Mouse (Mus musculus): ENCODE measurements at regions not wholly inside any gene's neighbourhood (a gene's known extent, or its start where the extent isn't known, plus 50 kb on each side); places are given as distances from the start of the nearest gene placed in this dataset.

- no peaks in the 10 kb centered on the region for H3K9me3 ChIP-seq (ENCODE audit: low read length)
- H3K4me3 ChIP-seq (ENCODE audit: low read depth, low read length): no peak overlapping the region
- no peaks in the 10 kb centered on the region for H3K36me3 ChIP-seq (replicated peaks; ENCODE audit: insufficient read depth, low read length)
- TF ChIP-seq EP300 (IDR thresholded peaks at IDR 0.05; ENCODE audit: low read depth) (no peak), CTCF (IDR thresholded peaks at IDR 0.05; ENCODE audit: low read depth) (no peak)
- DNase-seq (no peak), ATAC-seq (no peak)
- WGBS (ENCODE audit: insufficient replicate concordance): 85% methylated on average over 7 of the region's 7 CpGs
- H3K27ac ChIP-seq (ENCODE audit: low read depth): no peak overlapping the region
- no peak overlapping the region for H3K9ac ChIP-seq (replicated peaks)
- H3K4me2 ChIP-seq (ENCODE audit: low read depth, low read length): no peak overlapping the region
- H3K27me3 ChIP-seq (ENCODE audit: insufficient read depth, low read length): no peaks in the 10 kb centered on the region
- no peaks in the 10 kb centered on the region for H3K4me1 ChIP-seq (ENCODE audit: insufficient read depth)
These were observed 169.4 kb upstream of the Tnfaip3 start for GRCm38 (mm10) chr10:19184886-19185285.

DNA sequence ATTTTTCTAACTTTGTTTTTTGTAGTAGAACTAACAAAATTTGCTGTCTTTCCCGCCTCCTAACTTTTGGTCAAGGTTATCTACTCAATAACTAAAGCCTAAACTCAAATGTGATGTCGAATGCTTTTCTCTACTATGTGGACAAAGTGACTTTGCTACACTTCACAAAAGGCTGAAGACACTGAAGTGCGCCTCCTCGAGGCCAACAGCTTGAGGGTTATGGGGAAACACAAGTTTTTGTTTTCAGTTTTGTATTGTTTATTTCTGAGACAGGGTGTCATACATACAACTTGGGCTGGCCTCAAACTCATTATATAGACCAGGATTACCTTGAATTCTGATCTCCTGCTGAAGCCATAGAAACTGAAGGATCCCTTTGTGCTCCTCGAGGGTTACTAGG lies 162.4 kb upstream of the Tnfaip3 start:
- Histone ChIP-seq H3K4me1 (ENCODE audit: insufficient read depth) (no peaks in the 10 kb centered on the region), H3K36me3 (replicated peaks; ENCODE audit: insufficient read depth, low read length) (no peaks in the 10 kb centered on the region), H3K9me3 (ENCODE audit: low read length) (peaks cover 3% of the 10 kb centered on the region; the same call in 1 of the 2 replicates), H3K9ac (replicated peaks) (no peak overlapping the region), H3K4me3 (ENCODE audit: low read depth, low read length) (no peak overlapping the region), H3K4me2 (ENCODE audit: low read depth, low read length) (no peak overlapping the region), H3K27me3 (ENCODE audit: insufficient read depth, low read length) (no peaks in the 10 kb centered on the region), H3K27ac (ENCODE audit: low read depth) (no peak overlapping the region)
- DNase-seq: no peak
- no peak for ATAC-seq
- TF ChIP-seq EP300 (IDR thresholded peaks at IDR 0.05; ENCODE audit: low read depth): no peak
- no peak for TF ChIP-seq CTCF (IDR thresholded peaks at IDR 0.05; ENCODE audit: low read depth)
- 73% methylated on average over 5 of the region's 5 CpGs for WGBS (ENCODE audit: insufficient replicate concordance)

GRCm38 (mm10) chr10:19177414-19177813 lies 162.0 kb upstream of the Tnfaip3 start:
- H3K9me3 ChIP-seq (ENCODE audit: low read length): peaks cover 3% of the 10 kb centered on the region; the same call in 1 of the 2 replicates
- no peak overlapping the region for H3K9ac ChIP-seq (replicated peaks)
- H3K4me1 ChIP-seq (ENCODE audit: insufficient read depth): no peaks in the 10 kb centered on the region
- H3K36me3 ChIP-seq (replicated peaks; ENCODE audit: insufficient read depth, low read length): no peaks in the 10 kb centered on the region
- no peak for ATAC-seq
- no peak for DNase-seq
- no peak overlapping the region for H3K4me3 ChIP-seq (ENCODE audit: low read depth, low read length)
- H3K27ac ChIP-seq (ENCODE audit: low read depth): no peak overlapping the region
- H3K27me3 ChIP-seq (ENCODE audit: insufficient read depth, low read length): no peaks in the 10 kb centered on the region
- no peak overlapping the region for H3K4me2 ChIP-seq (ENCODE audit: low read depth, low read length)
- WGBS (ENCODE audit: insufficient replicate concordance): 45% methylated on average over 2 of the region's 2 CpGs
- TF ChIP-seq EP300 (IDR thresholded peaks at IDR 0.05; ENCODE audit: low read depth) (no peak), CTCF (IDR thresholded peaks at IDR 0.05; ENCODE audit: low read depth) (no peak)

- no peak overlapping the region for H3K4me2 ChIP-seq (ENCODE audit: low read depth, low read length)
- H3K4me3 ChIP-seq (ENCODE audit: low read depth, low read length): no peak overlapping the region
- peaks cover 3% of the 10 kb centered on the region; the same call in 1 of the 2 replicates for H3K9me3 ChIP-seq (ENCODE audit: low read length)
- no peaks in the 10 kb centered on the region for H3K27me3 ChIP-seq (ENCODE audit: insufficient read depth, low read length)
- no peak for TF ChIP-seq EP300 (IDR thresholded peaks at IDR 0.05; ENCODE audit: low read depth)
- TF ChIP-seq CTCF (IDR thresholded peaks at IDR 0.05; ENCODE audit: low read depth): no peak
- H3K36me3 ChIP-seq (replicated peaks; ENCODE audit: insufficient read depth, low read length): no peaks in the 10 kb centered on the region
- H3K9ac ChIP-seq (replicated peaks): no peak overlapping the region
- H3K4me1 ChIP-seq (ENCODE audit: insufficient read depth): no peaks in the 10 kb centered on the region
- WGBS (ENCODE audit: insufficient replicate concordance): 73% methylated on average over 3 of the region's 3 CpGs
- no peak for DNase-seq
- H3K27ac ChIP-seq (ENCODE audit: low read depth): no peak overlapping the region
- ATAC-seq: no peak
These were observed 160.8 kb upstream of the Tnfaip3 start for GRCm38 (mm10) chr10:19176249-19176648.

GRCm38 (mm10) chr10:19171834-19172233 lies 156.4 kb upstream of the Tnfaip3 start:
- WGBS (ENCODE audit: insufficient replicate concordance): 67% methylated on average over 3 of the region's 3 CpGs

GRCm38 (mm10) chr10:19170596-19170995 lies 155.1 kb upstream of the Tnfaip3 start:
- H3K36me3 ChIP-seq (replicated peaks; ENCODE audit: insufficient read depth, low read length): no peaks in the 10 kb centered on the region
- H3K4me2 ChIP-seq (ENCODE audit: low read depth, low read length): no peak overlapping the region
- peaks cover 3% of the 10 kb centered on the region for H3K4me1 ChIP-seq (ENCODE audit: insufficient read depth)
- no peak overlapping the region for H3K4me3 ChIP-seq (ENCODE audit: low read depth, low read length)
- TF ChIP-seq EP300 (IDR thresholded peaks at IDR 0.05; ENCODE audit: low read depth): peak; percentile 48
- no peak for TF ChIP-seq CTCF (IDR thresholded peaks at IDR 0.05; ENCODE audit: low read depth)
- ATAC-seq (peak; percentile 43; the same call in 1 of the 2 replicates), DNase-seq (no peak)
- WGBS (ENCODE audit: insufficient replicate concordance): 30% methylated on average over 4 of the region's 4 CpGs
- no peak overlapping the region for H3K9ac ChIP-seq (replicated peaks)
- H3K9me3 ChIP-seq (ENCODE audit: low read length): peaks cover 3% of the 10 kb centered on the region; the same call in 1 of the 2 replicates
- peak overlapping the region; percentile 44; the same call in 1 of the 2 replicates for H3K27ac ChIP-seq (ENCODE audit: low read depth)
- H3K27me3 ChIP-seq (ENCODE audit: insufficient read depth, low read length): no peaks in the 10 kb centered on the region

More at GRCm38 (mm10) chr10:19171834-19172233, 156.4 kb upstream of the Tnfaip3 start:
- Histone ChIP-seq H3K27ac (ENCODE audit: low read depth) (no peak overlapping the region), H3K9me3 (ENCODE audit: low read length) (peaks cover 3% of the 10 kb centered on the region; the same call in 1 of the 2 replicates), H3K27me3 (ENCODE audit: insufficient read depth, low read length) (no peaks in the 10 kb centered on the region), H3K36me3 (replicated peaks; ENCODE audit: insufficient read depth, low read length) (no peaks in the 10 kb centered on the region), H3K4me2 (ENCODE audit: low read depth, low read length) (no peak overlapping the region), H3K9ac (replicated peaks) (no peak overlapping the region), H3K4me3 (ENCODE audit: low read depth, low read length) (no peak overlapping the region), H3K4me1 (ENCODE audit: insufficient read depth) (peaks cover 3% of the 10 kb centered on the region)
- TF ChIP-seq EP300 (IDR thresholded peaks at IDR 0.05; ENCODE audit: low read depth): no peak
- no peak for TF ChIP-seq CTCF (IDR thresholded peaks at IDR 0.05; ENCODE audit: low read depth)
- no peak for DNase-seq
- no peak for ATAC-seq

DNA sequence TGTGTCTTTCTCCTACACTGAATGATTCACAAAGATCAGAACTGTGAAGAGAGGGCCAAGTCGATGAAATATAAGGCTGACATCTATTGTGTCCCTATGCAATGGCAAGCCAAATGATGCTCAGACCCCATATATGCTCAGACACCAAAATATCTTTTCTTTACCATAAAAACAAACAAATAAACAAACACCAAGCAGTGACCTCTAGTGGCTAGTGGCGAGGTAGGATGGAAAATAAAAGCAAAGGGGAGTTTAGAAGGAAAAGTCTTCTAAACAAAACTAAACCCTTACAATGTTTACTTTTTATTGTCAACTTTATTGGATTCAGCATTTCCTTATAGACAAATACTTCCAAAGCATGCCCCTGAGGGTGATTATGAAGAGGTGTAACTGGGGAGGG lies 153.8 kb upstream of the Tnfaip3 start:
- Histone ChIP-seq H3K9ac (replicated peaks) (no peak overlapping the region), H3K4me2 (ENCODE audit: low read depth, low read length) (no peak overlapping the region), H3K9me3 (ENCODE audit: low read length) (no peaks in the 10 kb centered on the region), H3K27ac (ENCODE audit: low read depth) (no peak overlapping the region), H3K4me1 (ENCODE audit: insufficient read depth) (peaks cover 3% of the 10 kb centered on the region), H3K36me3 (replicated peaks; ENCODE audit: insufficient read depth, low read length) (no peaks in the 10 kb centered on the region), H3K4me3 (ENCODE audit: low read depth, low read length) (no peak overlapping the region), H3K27me3 (ENCODE audit: insufficient read depth, low read length) (no peaks in the 10 kb centered on the region)
- WGBS (ENCODE audit: insufficient replicate concordance): 54% methylated on average over 2 of the region's 2 CpGs
- DNase-seq: no peak
- no peak for TF ChIP-seq EP300 (IDR thresholded peaks at IDR 0.05; ENCODE audit: low read depth)
- TF ChIP-seq CTCF (IDR thresholded peaks at IDR 0.05; ENCODE audit: low read depth): no peak
- no peak for ATAC-seq

Data from liver, postnatal 0 days (tissue).